Mouse (Mus musculus) embryonic facial prominence, embryonic 14.5 days (tissue): ENCODE data around the gene Srcin1. TPM values are rescaled to one million over a fixed set of nuclear protein-coding genes. Genes with fewer than 3 reads are reported as not detected.

Source experiments
- ATAC-seq: fragments of 200-750 bp; cut with Nextera tagmentation; 2 replicates; pipeline ENCODE4 v1.8.0; 2017; ENCODE audit warnings: low read depth, moderate number of reproducible peaks, moderate TSS enrichment
- DNase-seq: peaks from one replicate; pipeline ENCODE4 v3.0.0-alpha.2; 2015; ENCODE audit warnings: low spot score
- H3K27ac ChIP-seq: fragments of 300-500 bp; sonication (generic); replicated peaks from 2 replicates; pipeline ENCODE4 v1.5.1; 2014; ENCODE audit warnings: low read depth, mild to moderate bottlenecking, low read length, moderate library complexity
- H3K27me3 ChIP-seq: fragments of 300-500 bp; sonication (generic); replicated peaks from 2 replicates; pipeline ENCODE4 v1.6.1; 2014; ENCODE audit warnings: low read length; ENCODE audit not compliant: control insufficient read depth, insufficient read depth
- H3K36me3 ChIP-seq: fragments of 300-500 bp; sonication (generic); 2 replicates; pipeline ENCODE4 v1.6.1; 2014; ENCODE audit warnings: low read length, mixed read lengths; ENCODE audit not compliant: control insufficient read depth, insufficient read depth
- H3K4me1 ChIP-seq: fragments of 300-500 bp; sonication (generic); 2 replicates; pipeline ENCODE4 v1.6.1; 2014; ENCODE audit warnings: antibody characterized with exemption, low read length; ENCODE audit not compliant: control insufficient read depth, insufficient read depth
- H3K4me2 ChIP-seq: fragments of 300-500 bp; sonication (generic); 2 replicates; pipeline ENCODE4 v1.6.1; 2014; ENCODE audit warnings: low read depth, mild to moderate bottlenecking, low read length, moderate library complexity, mixed read lengths
- H3K4me3 ChIP-seq: fragments of 300-500 bp; sonication (generic); 2 replicates; pipeline ENCODE4 v1.5.1; 2014; ENCODE audit warnings: low read depth, mild to moderate bottlenecking, low read length
- H3K9ac ChIP-seq: fragments of 300-500 bp; sonication (generic); 2 replicates; pipeline ENCODE4 v1.6.1; 2014; ENCODE audit warnings: low read depth, mild to moderate bottlenecking, low read length, moderate library complexity, mixed read lengths
- H3K9me3 ChIP-seq: fragments of 300-500 bp; sonication (generic); 2 replicates; pipeline ENCODE4 v1.6.1; 2016; ENCODE audit warnings: low read length; ENCODE audit not compliant: control insufficient read depth
- WGBS: fragments of 180-500 bp; shearing (Covaris S2); extraction: QIAGEN DNeasy Blood & Tissue Kit; methylation state at CpG from one replicate; pipeline ENCODE4 v1.1.7; 2014; 5-methylcytosine and 5-hydroxymethylcytosine counted together
- polyA plus RNA-seq: library from polyadenylated mRNA; unstranded; fragments of >200 nt; fragmentation: Nextera tagmentation; extraction: Ambion mirVana; gene quantifications from 2 replicates; pipeline ENCODE4 v1.2.1, GENCODE M21; 2014

The Srcin1 gene
- polyA plus RNA-seq, 1 experiment from 2014 or later: 1.6 TPM

- WGBS: 51% methylated on average over 5 of the region's 5 CpGs
- peaks cover 23% of the 10 kb centered on the region for H3K4me1 ChIP-seq
- DNase-seq: no peak
- H3K27me3 ChIP-seq: peaks cover 69% of the 10 kb centered on the region
- no peak for ATAC-seq
- no peaks in the 10 kb centered on the region for H3K36me3 ChIP-seq
- no peak overlapping the region for H3K4me3 ChIP-seq
- no peak overlapping the region for H3K4me2 ChIP-seq
- H3K27ac ChIP-seq: no peak overlapping the region
- no peaks in the 10 kb centered on the region for H3K9me3 ChIP-seq
- no peak overlapping the region for H3K9ac ChIP-seq
Measured at GRCm38 (mm10) chr11:97535660-97536059, 40.3 kb downstream of the Srcin1 start.

- no peak overlapping the region for H3K9ac ChIP-seq
- DNase-seq: no peak
- 29% methylated on average over 5 of the region's 5 CpGs for WGBS
- H3K36me3 ChIP-seq: no peaks in the 10 kb centered on the region
- peak overlapping the region; percentile 30; the same call in 1 of the 2 replicates for H3K4me3 ChIP-seq
- H3K4me1 ChIP-seq: peaks cover 22% of the 10 kb centered on the region; the same call in 1 of the 2 replicates
- H3K27ac ChIP-seq: no peak overlapping the region
- H3K27me3 ChIP-seq: peaks cover 69% of the 10 kb centered on the region
- ATAC-seq: no peak
- no peak overlapping the region for H3K4me2 ChIP-seq
- no peaks in the 10 kb centered on the region for H3K9me3 ChIP-seq
Measured at GRCm38 (mm10) chr11:97535308-97535630, 40.7 kb downstream of the Srcin1 start.

- Histone ChIP-seq H3K4me2 (peak overlapping the region; percentile 46), H3K4me1 (peaks cover 22% of the 10 kb centered on the region; the same call in 1 of the 2 replicates), H3K27me3 (peaks cover 69% of the 10 kb centered on the region), H3K27ac (no peak overlapping the region), H3K9ac (peak overlapping the region; percentile 20; the same call in 1 of the 2 replicates), H3K36me3 (no peaks in the 10 kb centered on the region), H3K9me3 (no peaks in the 10 kb centered on the region), H3K4me3 (peak overlapping the region; percentile 30)
- WGBS: 6% methylated on average over 37 of the region's 95 CpGs
- DNase-seq: no peak
- no peak for ATAC-seq
Measured at GRCm38 (mm10) chr11:97534442-97535307, 41.3 kb downstream of the Srcin1 start.

- Histone ChIP-seq H3K27ac (no peak overlapping the region), H3K27me3 (peaks cover 65% of the 10 kb centered on the region), H3K9me3 (no peaks in the 10 kb centered on the region), H3K4me1 (peaks cover 22% of the 10 kb centered on the region; the same call in 1 of the 2 replicates), H3K9ac (no peak overlapping the region), H3K4me3 (no peak overlapping the region), H3K36me3 (no peaks in the 10 kb centered on the region), H3K4me2 (no peak overlapping the region)
- WGBS: 16% methylated on average over 4 of the region's 7 CpGs
- ATAC-seq (no peak), DNase-seq (no peak)
Measured at GRCm38 (mm10) chr11:97533653-97534052, 42.3 kb downstream of the Srcin1 start.

- Histone ChIP-seq H3K4me3 (peak overlapping the region; percentile 20; the same call in 1 of the 2 replicates), H3K27me3 (peaks cover 64% of the 10 kb centered on the region), H3K9ac (no peak overlapping the region), H3K9me3 (no peaks in the 10 kb centered on the region), H3K4me2 (peak overlapping the region; percentile 49), H3K4me1 (peaks cover 22% of the 10 kb centered on the region; the same call in 1 of the 2 replicates), H3K27ac (no peak overlapping the region), H3K36me3 (no peaks in the 10 kb centered on the region)
- WGBS: 5% methylated on average over 16 of the region's 20 CpGs
- ATAC-seq (peak; percentile 27), DNase-seq (no peak)
Measured at GRCm38 (mm10) chr11:97532950-97533582, 42.9 kb downstream of the Srcin1 start.

GRCm38 (mm10) chr11:97532354-97532753 is 43.6 kb downstream of the Srcin1 start:
- Histone ChIP-seq H3K27ac (no peak overlapping the region), H3K4me1 (peaks cover 21% of the 10 kb centered on the region; the same call in 1 of the 2 replicates), H3K4me3 (peak overlapping the region; percentile 45; the same call in 1 of the 2 replicates), H3K9ac (no peak overlapping the region), H3K9me3 (no peaks in the 10 kb centered on the region), H3K4me2 (peak overlapping the region; percentile 77), H3K27me3 (peaks cover 57% of the 10 kb centered on the region), H3K36me3 (no peaks in the 10 kb centered on the region)
- WGBS: 15% methylated on average over 8 of the region's 8 CpGs
- DNase-seq: no peak
- ATAC-seq: no peak

GRCm38 (mm10) chr11:97531381-97532260 is 44.4 kb downstream of the Srcin1 start:
- H3K4me3 ChIP-seq: peak overlapping the region; percentile 45
- no peaks in the 10 kb centered on the region for H3K36me3 ChIP-seq
- H3K27ac ChIP-seq: no peak overlapping the region
- H3K4me1 ChIP-seq: peaks cover 18% of the 10 kb centered on the region; the same call in 1 of the 2 replicates
- no peaks in the 10 kb centered on the region for H3K9me3 ChIP-seq
- peak overlapping the region; percentile 77 for H3K4me2 ChIP-seq
- DNase-seq: peak; percentile 92
- WGBS: 8% methylated on average over 46 of the region's 46 CpGs
- ATAC-seq: peak; percentile 76
- H3K27me3 ChIP-seq: peaks cover 50% of the 10 kb centered on the region
- peak overlapping the region; percentile 32 for H3K9ac ChIP-seq

- 65% methylated on average over 5 of the region's 5 CpGs for WGBS
- Histone ChIP-seq H3K9me3 (no peaks in the 10 kb centered on the region), H3K27me3 (peaks cover 43% of the 10 kb centered on the region), H3K27ac (no peak overlapping the region), H3K36me3 (no peaks in the 10 kb centered on the region), H3K4me1 (peaks cover 13% of the 10 kb centered on the region; the same call in 1 of the 2 replicates), H3K9ac (no peak overlapping the region), H3K4me3 (no peak overlapping the region), H3K4me2 (no peak overlapping the region)
- ATAC-seq (no peak), DNase-seq (no peak)
Measured at GRCm38 (mm10) chr11:97530961-97531360, 45.0 kb downstream of the Srcin1 start.
